ENCODE assay signal across 18 mouse cellular contexts in genomic region chr2:172394052-172394392, GRCm38 (mm10). TPM values are rescaled to one million over a fixed set of nuclear protein-coding genes. Genes with fewer than 3 reads are reported as not detected.
DNase-seq lines count a peak whose midpoint lies in the region; ATAC-seq and TF ChIP-seq lines count a peak whose summit lies in the region.
"Had no signal": no experiment of that assay in that cellular context is flagged by ENCODE, and none has a peak within 500 bp of the region (broad histone marks: within the 10 kb centered on the region; RNA-seq: fewer than 3 reads in every experiment).

No protein-coding gene starts in this region.

- no peak for TF ChIP-seq CTCF in ES-Bruce4 (IDR thresholded peaks at IDR 0.05; ENCODE audit: low read depth, low read length)

- no peak overlapping the region for H3K9ac ChIP-seq in heart, embryonic 13.5 days
- no peak overlapping the region for H3K9ac ChIP-seq in lung, embryonic 15.5 days
- H3K9ac ChIP-seq in ES-Bruce4 (ENCODE audit: low read depth, poor library complexity, severe bottlenecking): no peak overlapping the region
- H3K9ac ChIP-seq in liver, embryonic 15.5 days: no peak overlapping the region
- H3K9ac ChIP-seq: forebrain, embryonic 15.5 days; limb, embryonic 13.5 days; midbrain, embryonic 12.5 days had no signal

- peaks cover 21% of the 10 kb centered on the region; the same call in 1 of the 2 replicates for H3K27me3 ChIP-seq in heart, embryonic 13.5 days (replicated peaks)
- no peaks in the 10 kb centered on the region for H3K27me3 ChIP-seq in lung, embryonic 15.5 days
- no peaks in the 10 kb centered on the region for H3K27me3 ChIP-seq in ES-Bruce4 (ENCODE audit: control insufficient read depth, insufficient read depth, low read length, poor library complexity, severe bottlenecking)
- H3K27me3 ChIP-seq in liver, embryonic 15.5 days: no peaks in the 10 kb centered on the region
- H3K27me3 ChIP-seq: forebrain, embryonic 15.5 days; midbrain, embryonic 12.5 days had no signal

- no peak overlapping the region for H3K27ac ChIP-seq in heart, embryonic 13.5 days (replicated peaks)
- H3K27ac ChIP-seq in lung, embryonic 15.5 days: peak overlapping the region; percentile 19; the same call in 1 of the 2 replicates
- H3K27ac ChIP-seq in ES-Bruce4 (ENCODE audit: insufficient read depth, low read length): no peak overlapping the region
- H3K27ac ChIP-seq in liver, embryonic 15.5 days (replicated peaks): no peak overlapping the region
- H3K27ac ChIP-seq: forebrain, embryonic 15.5 days; layer of hippocampus, adult 2 months; left cerebral cortex, adult 2 months; limb, embryonic 13.5 days; midbrain, embryonic 12.5 days had no signal

- H3K4me1 ChIP-seq in heart, embryonic 13.5 days: peaks cover 7% of the 10 kb centered on the region
- peaks cover 14% of the 10 kb centered on the region; the same call in 1 of the 2 replicates for H3K4me1 ChIP-seq in lung, embryonic 15.5 days
- H3K4me1 ChIP-seq in ES-Bruce4 (ENCODE audit: control insufficient read depth, insufficient read depth, low read length): peaks cover 1% of the 10 kb centered on the region
- H3K4me1 ChIP-seq in liver, embryonic 15.5 days (replicated peaks): peaks cover 16% of the 10 kb centered on the region
- H3K4me1 ChIP-seq: forebrain, embryonic 15.5 days; limb, embryonic 13.5 days had no signal

- H3K4me3 ChIP-seq in heart, embryonic 13.5 days: peak overlapping the region; percentile 3; the same call in 1 of the 2 replicates
- peak overlapping the region; percentile 21 for H3K4me3 ChIP-seq in lung, embryonic 15.5 days
- peak overlapping the region; percentile 34; the same call in 1 of the 2 replicates for H3K4me3 ChIP-seq in ES-Bruce4 (ENCODE audit: low read depth, low read length)
- peak overlapping the region; percentile 38 for H3K4me3 ChIP-seq in liver, embryonic 15.5 days (replicated peaks)
- H3K4me3 ChIP-seq: forebrain, embryonic 15.5 days; layer of hippocampus, adult 2 months; left cerebral cortex, adult 2 months; limb, embryonic 13.5 days; midbrain, embryonic 12.5 days; myocyte had no signal

- H3K4me2 ChIP-seq in heart, embryonic 13.5 days: peak overlapping the region; percentile 48
- H3K4me2 ChIP-seq in lung, embryonic 15.5 days: peak overlapping the region; percentile 40
- peak overlapping the region; percentile 50 for H3K4me2 ChIP-seq in liver, embryonic 15.5 days
- H3K4me2 ChIP-seq: forebrain, embryonic 15.5 days; midbrain, embryonic 12.5 days had no signal

- 53% methylated on average over 2 of the region's 2 CpGs for WGBS in heart, embryonic 13.5 days
- WGBS in lung, embryonic 15.5 days: 60% methylated on average over 2 of the region's 2 CpGs
- WGBS in liver, embryonic 15.5 days (ENCODE audit: insufficient replicate concordance): 46% methylated on average over 2 of the region's 2 CpGs

- TF ChIP-seq EP300 in ES-Bruce4 (IDR thresholded peaks at IDR 0.05; ENCODE audit: insufficient read depth, low read depth, low read length): no peak

- H3K36me3 ChIP-seq in heart, embryonic 13.5 days: no peaks in the 10 kb centered on the region
- H3K36me3 ChIP-seq in lung, embryonic 15.5 days: no peaks in the 10 kb centered on the region
- no peaks in the 10 kb centered on the region for H3K36me3 ChIP-seq in ES-Bruce4 (ENCODE audit: control insufficient read depth, insufficient read depth, low read length, poor library complexity, severe bottlenecking)
- H3K36me3 ChIP-seq in liver, embryonic 15.5 days (replicated peaks): no peaks in the 10 kb centered on the region
- H3K36me3 ChIP-seq: forebrain, embryonic 15.5 days; limb, embryonic 13.5 days; midbrain, embryonic 12.5 days had no signal

- no peak for DNase-seq in heart, adult 9 months (ENCODE audit: low spot score in 2 of 2)
- no peak for DNase-seq in lung, postnatal 14 days
- DNase-seq in embryo, embryonic 10.5 days (ENCODE audit: low spot score): no peak
- no peak for DNase-seq in cerebellum, adult 18-20 months
- DNase-seq: adrenal gland, postnatal 25 days; kidney, adult 9 months; right cerebral cortex, postnatal 14 days had no signal

- no peaks in the 10 kb centered on the region for H3K9me3 ChIP-seq in heart, embryonic 13.5 days
- H3K9me3 ChIP-seq in lung, embryonic 15.5 days: no peaks in the 10 kb centered on the region
- no peaks in the 10 kb centered on the region for H3K9me3 ChIP-seq in ES-Bruce4 (replicated peaks; ENCODE audit: control insufficient read depth, insufficient read depth, low read length, poor library complexity, severe bottlenecking)
- no peaks in the 10 kb centered on the region for H3K9me3 ChIP-seq in liver, embryonic 15.5 days (replicated peaks)
- H3K9me3 ChIP-seq: forebrain, embryonic 15.5 days; limb, embryonic 13.5 days; midbrain, embryonic 12.5 days had no signal

- TF ChIP-seq POLR2A in ES-Bruce4 (IDR thresholded peaks at IDR 0.05; ENCODE audit: insufficient read depth, low read length): no peak

- no peak for ATAC-seq in heart, embryonic 13.5 days (ENCODE audit: extremely low read depth, insufficient number of reproducible peaks, low FRiP score, low TSS enrichment)
- no peak for ATAC-seq in lung, embryonic 15.5 days (ENCODE audit: borderline replicate concordance, extremely low read depth, low FRiP score, low TSS enrichment)
- no peak for ATAC-seq in liver, embryonic 15.5 days (ENCODE audit: insufficient read depth)
- ATAC-seq: forebrain, embryonic 15.5 days; hindbrain, embryonic 16.5 days had no signal

RNA-seq across cellular contexts. Expression of gene Cass4, which starts 0.4 kb away (rescaled TPM):
- 0.20 and 0.45 TPM in 2 replicates for polyA plus RNA-seq in heart, embryonic 13.5 days (2015; fragmentation: Nextera tagmentation; extraction: Ambion mirVana)
- polyA plus RNA-seq in lung, embryonic 15.5 days (2015; fragmentation: Nextera tagmentation; extraction: Ambion mirVana): 5.5 and 6.7 TPM in 2 replicates
- 0.37 and 0.52 TPM in 2 replicates for polyA plus RNA-seq in ES-Bruce4 (2011; ENCODE audit: insufficient read depth, insufficient read length, low read depth, missing spikeins)
- 0.61 and 0.63 TPM in 2 replicates for polyA plus RNA-seq in liver, embryonic 15.5 days (2015; fragmentation: Nextera tagmentation; extraction: Ambion mirVana)

RNA-seq across cellular contexts. Expression of gene Cstf1, which starts 23.5 kb away (rescaled TPM):
- 27.5 and 28.0 TPM in 2 replicates for polyA plus RNA-seq in heart, embryonic 13.5 days (2015; fragmentation: Nextera tagmentation; extraction: Ambion mirVana)
- polyA plus RNA-seq in lung, embryonic 15.5 days (2015; fragmentation: Nextera tagmentation; extraction: Ambion mirVana): 43.2 and 43.4 TPM in 2 replicates
- polyA plus RNA-seq in ES-Bruce4 (2011; ENCODE audit: insufficient read depth, insufficient read length, low read depth, missing spikeins): 49.6 and 52.1 TPM in 2 replicates
- polyA plus RNA-seq in liver, embryonic 15.5 days (2015; fragmentation: Nextera tagmentation; extraction: Ambion mirVana): 20.7 and 20.8 TPM in 2 replicates

RNA-seq across cellular contexts. Expression of gene Aurka, which starts 23.7 kb away (rescaled TPM):
- 86.6 and 98.3 TPM in 2 replicates for polyA plus RNA-seq in heart, embryonic 13.5 days (2015; fragmentation: Nextera tagmentation; extraction: Ambion mirVana)
- polyA plus RNA-seq in lung, embryonic 15.5 days (2015; fragmentation: Nextera tagmentation; extraction: Ambion mirVana): 130 and 138 TPM in 2 replicates
- polyA plus RNA-seq in ES-Bruce4 (2011; ENCODE audit: insufficient read depth, insufficient read length, low read depth, missing spikeins): 153 and 167 TPM in 2 replicates
- 129 and 132 TPM in 2 replicates for polyA plus RNA-seq in liver, embryonic 15.5 days (2015; fragmentation: Nextera tagmentation; extraction: Ambion mirVana)

RNA-seq across cellular contexts. Expression of gene Rtf2, which starts 46.3 kb away (rescaled TPM):
- 49.9 and 50.6 TPM in 2 replicates for polyA plus RNA-seq in heart, embryonic 13.5 days (2015; fragmentation: Nextera tagmentation; extraction: Ambion mirVana)
- 73.0 and 79.0 TPM in 2 replicates for polyA plus RNA-seq in lung, embryonic 15.5 days (2015; fragmentation: Nextera tagmentation; extraction: Ambion mirVana)
- polyA plus RNA-seq in ES-Bruce4 (2011; ENCODE audit: insufficient read depth, insufficient read length, low read depth, missing spikeins): 49.7 and 52.6 TPM in 2 replicates
- 41.4 and 42.3 TPM in 2 replicates for polyA plus RNA-seq in liver, embryonic 15.5 days (2015; fragmentation: Nextera tagmentation; extraction: Ambion mirVana)

RNA-seq across cellular contexts. Expression of gene Fam210b, which starts 48.7 kb away (rescaled TPM):
- polyA plus RNA-seq in heart, embryonic 13.5 days (2015; fragmentation: Nextera tagmentation; extraction: Ambion mirVana): 17.4 and 19.2 TPM in 2 replicates
- 36.5 and 39.6 TPM in 2 replicates for polyA plus RNA-seq in lung, embryonic 15.5 days (2015; fragmentation: Nextera tagmentation; extraction: Ambion mirVana)
- 5.7 and 6.9 TPM in 2 replicates for polyA plus RNA-seq in ES-Bruce4 (2011; ENCODE audit: insufficient read depth, insufficient read length, low read depth, missing spikeins)
- 136 and 142 TPM in 2 replicates for polyA plus RNA-seq in liver, embryonic 15.5 days (2015; fragmentation: Nextera tagmentation; extraction: Ambion mirVana)
